Mouse (Mus musculus) MEL-GATA-1-ER (cell line): ENCODE data around the gene Myo1c.

Source experiments
- DNase-seq: peaks from one replicate; pipeline ENCODE4 v3.0.0-alpha.2; 2012; ENCODE audit warnings: low read depth; ENCODE audit errors: extremely low read depth

Gene Myo1c

GRCm38 (mm10) chr11:75650311-75650710 is at the start of gene Myo1c:
Myo1c (plus strand) TSS chr11:75650504.
- DNase-seq = no peak

DNA sequence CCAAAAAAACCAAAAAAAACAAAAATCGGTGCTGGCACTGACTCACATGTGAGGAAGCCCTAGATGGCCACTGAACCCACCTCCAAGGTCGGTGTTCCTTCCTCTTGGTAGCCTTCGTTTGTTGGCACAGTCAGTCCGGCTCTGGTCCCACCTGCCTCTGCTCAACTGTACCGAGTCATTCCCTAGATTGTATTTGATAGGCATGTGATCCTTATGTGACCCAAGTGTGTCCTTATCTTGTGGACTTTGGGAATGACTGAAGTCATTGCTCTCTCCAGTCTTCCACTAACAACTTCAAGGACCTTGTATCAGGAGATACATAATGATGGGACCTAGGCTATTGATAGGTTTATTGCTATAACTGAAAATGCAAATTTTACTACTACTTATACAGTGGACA is 45.5 kb upstream of the Myo1c start:
- DNase-seq = no peak

GRCm38 (mm10) chr11:75605318-75605717 is 45.0 kb upstream of the Myo1c start:
- DNase-seq = no peak

GRCm38 (mm10) chr11:75608776-75609175 is 41.5 kb upstream of the Myo1c start:
- DNase-seq = no peak

DNA sequence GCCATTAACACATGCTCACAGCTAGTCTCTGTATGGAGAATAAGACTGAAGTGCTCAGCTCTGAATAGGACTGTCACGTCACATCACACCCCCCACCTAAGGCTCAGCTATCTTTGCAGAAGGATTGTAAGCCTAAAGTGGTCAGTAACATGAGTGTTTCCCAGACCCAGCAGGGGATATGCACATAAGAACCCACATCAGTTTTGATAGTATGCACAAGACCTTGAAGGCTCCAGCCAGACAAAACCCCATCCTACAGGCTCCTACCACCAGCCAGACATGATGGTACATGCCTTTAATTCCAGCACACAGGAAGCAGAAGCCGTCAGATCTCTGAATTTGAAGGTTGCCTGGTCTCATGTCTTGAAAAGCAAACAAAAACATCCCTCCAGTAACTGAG is 40.3 kb upstream of the Myo1c start:
- no peak for DNase-seq

DNA sequence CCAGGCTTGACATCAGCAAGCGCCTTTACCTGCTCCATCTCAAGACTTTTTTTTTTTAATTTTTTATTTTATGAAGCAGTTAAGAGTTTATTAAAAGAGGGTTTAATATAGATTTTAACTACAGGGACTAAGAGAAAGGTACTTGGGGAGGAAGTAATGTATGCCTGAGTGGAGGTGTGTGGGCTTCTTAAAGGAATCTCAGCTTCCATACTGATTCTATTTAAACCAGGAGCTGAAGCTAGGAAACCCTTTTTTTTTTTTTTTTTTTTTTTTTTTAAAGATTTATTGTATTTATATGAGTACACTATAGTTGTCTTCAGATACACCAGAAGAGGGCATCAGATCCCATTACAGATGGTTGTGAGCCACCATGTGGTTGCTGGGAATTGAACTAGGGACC is 35.5 kb upstream of the Myo1c start:
- no peak for DNase-seq

- no peak for DNase-seq
Observed at GRCm38 (mm10) chr11:75615556-75615955, 34.7 kb upstream of the Myo1c start.

GRCm38 (mm10) chr11:75619133-75619532 is 31.2 kb upstream of the Myo1c start:
- DNase-seq = no peak

DNA sequence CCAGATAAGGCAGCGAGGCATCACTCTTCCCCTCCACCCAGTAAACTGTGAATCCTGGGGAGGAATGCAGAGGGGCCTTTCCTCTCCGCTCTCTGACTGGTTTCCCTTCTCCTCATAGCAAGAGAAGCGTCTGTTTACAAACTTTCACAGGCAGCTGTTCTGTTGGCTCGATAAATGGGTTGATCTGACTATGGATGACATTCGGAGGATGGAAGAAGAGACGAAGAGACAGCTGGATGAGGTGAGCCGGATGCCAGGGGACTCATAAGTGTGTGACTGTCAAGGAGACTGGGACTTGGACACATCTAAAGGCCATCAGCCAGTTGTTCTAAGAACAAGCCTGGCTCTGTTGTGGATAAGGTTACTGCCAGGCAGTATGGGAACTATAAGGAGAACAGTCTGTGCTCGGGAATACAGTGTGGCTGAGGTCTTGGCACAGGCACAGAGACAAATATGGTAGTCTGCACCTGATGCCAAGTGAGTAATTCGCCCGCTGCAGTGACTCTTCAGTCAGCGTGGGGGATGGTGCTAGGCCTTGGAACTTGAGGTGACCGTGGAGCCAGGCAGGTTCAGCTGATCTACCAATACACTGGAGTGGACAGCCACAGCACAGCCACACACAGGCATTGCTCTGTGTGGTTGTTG is 30.0 kb upstream of the Myo1c start:
- no peak for DNase-seq

- no peak for DNase-seq
Observed at GRCm38 (mm10) chr11:75621426-75621825, 28.9 kb upstream of the Myo1c start.

DNA sequence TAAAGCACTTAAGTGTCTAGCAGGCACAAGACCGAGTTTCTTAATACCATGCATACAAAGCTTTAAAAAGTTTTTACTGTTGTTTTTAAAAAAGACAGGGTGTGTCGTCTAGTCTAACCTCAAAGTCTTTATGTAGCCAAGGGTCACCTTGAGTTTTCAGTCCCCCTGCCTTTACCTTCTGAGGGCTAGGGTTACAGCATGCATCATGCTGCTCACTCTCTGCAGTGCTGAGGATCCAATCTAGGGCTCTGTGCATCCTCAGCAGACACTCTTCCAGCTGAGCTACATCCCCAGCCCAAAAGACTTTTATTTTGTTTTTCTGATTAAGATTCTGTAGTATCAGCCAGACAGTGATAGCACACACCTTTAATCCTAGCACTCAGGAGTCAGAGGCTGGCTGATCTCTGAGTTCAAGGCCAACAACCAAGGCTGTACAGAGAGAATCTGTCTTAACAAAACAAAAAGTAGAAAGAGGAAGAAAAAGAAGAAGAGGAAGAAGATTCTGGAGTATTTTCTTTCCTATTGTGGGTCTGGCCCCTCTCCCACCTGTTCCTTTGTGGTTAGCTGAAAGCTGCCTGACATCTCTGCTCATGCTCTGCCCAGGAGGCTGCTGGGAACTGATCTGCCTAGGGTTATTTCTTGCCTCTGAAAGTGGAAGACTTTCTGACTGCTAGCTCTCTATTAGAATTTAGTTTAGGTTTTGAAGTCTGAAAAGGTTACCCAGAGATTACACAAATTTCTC is 27.5 kb upstream of the Myo1c start:
- peak; percentile 71 for DNase-seq

DNA sequence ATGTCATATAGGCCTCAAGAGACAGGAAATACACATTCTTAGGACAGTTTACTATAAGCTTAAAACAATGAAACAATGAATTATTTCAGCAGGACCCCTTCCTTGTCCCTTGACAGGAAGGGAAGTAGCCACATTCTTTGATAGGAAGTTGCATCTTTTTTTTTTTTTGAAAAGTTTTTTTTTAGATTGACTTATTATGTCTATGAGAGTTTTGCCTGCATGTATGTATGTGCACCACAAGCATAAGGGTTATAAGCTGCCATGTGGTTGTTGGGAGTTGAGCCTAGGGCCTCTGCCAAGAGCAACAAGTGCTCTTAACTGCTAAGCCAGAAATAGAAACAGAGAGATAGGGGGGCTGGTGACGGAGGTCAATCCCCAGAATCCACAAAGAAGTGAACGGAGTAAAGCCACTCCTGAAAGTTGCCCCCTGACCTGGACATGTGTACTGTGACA is 26.2 kb upstream of the Myo1c start:
- no peak for DNase-seq

GRCm38 (mm10) chr11:75625820-75626219 is 24.5 kb upstream of the Myo1c start:
- no peak for DNase-seq

GRCm38 (mm10) chr11:75630098-75630497 is 20.2 kb upstream of the Myo1c start:
- DNase-seq = no peak

DNA sequence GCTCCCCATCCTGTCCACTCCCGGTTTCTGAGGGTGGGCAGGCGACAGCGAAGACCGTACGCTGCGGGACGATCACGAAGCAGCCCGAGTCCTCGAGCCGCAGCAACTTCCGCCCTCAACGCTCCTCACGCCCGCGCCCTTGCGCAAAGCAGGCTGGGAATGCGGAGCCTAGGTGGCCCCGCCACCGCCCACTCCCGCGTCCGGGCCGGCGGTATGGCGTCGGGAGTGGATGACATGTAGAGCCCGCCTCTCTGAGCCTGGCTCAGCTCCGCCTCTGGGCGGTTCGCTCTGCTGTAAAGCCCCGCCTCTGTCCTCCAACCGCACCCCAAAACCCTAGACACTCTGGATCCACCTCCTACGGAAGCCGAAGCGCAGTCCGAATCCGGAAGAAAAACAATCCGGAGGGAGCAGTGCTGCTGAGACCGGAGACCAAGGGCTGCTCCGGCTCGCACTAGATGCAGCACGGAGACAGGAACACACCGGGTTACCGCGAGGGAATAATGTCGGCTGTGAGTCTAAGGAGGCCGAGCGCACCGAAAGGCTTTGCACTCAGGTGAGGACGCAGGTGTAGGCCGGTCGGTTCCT is 19.6 kb upstream of the Myo1c start, which contains the start of gene Inpp5k:
Gene Inpp5k, plus strand, starts transcription at position 344 of the 585 bp plus-strand sequence.
- peak; percentile 91 for DNase-seq

DNA sequence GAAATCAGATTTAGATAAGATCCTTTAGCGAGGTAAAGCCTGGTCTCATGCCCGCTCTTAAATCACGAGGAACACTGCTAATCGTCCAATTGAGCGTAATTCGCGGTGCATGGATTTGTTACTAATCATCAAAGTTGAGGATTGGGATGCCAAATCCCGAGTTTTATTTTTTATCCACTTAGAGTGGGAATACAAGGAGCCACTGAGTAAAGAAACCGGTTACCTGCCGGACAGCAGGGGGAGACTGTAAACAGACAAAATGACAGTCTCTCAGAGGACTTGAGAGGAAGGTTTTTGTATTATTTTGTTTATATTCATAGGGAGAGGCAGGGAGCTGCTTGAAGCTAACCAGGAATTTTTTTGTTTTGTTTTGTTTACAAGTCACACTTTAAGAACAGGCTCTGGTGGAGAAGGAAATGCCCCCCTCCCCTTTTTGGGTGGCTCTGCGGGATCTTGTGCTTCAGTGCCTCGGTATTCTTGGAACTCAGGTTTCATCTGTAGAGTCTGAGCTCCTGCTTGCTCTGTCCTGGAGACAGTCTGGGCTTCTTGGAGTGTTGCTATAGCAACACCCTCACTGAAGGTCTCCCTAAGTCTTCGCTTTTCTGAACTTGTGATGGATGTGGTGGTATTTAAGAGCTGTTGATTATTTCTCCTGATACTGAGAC is 18.6 kb upstream of the Myo1c start:
- DNase-seq = no peak

DNA sequence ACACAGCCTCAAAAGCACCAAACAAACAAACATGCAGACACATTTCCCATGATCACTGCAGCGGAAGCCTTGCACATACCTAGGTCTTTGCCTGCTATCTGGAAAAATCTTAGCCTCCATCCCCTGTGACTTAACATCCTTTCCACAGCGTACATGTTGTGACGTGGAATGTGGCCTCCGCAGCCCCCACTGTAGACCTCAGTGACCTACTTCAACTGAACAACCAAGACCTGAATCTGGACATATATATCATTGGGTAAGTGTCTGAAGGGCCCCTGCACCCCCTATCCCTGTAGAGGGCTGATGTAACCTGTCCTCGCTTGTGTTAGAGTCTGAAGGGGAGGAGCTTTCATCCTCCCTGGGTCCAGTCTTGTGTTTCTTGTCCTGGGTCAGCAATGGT is 17.4 kb upstream of the Myo1c start:
- no peak for DNase-seq

GRCm38 (mm10) chr11:75634801-75635200 is 15.5 kb upstream of the Myo1c start:
- no peak for DNase-seq

DNA sequence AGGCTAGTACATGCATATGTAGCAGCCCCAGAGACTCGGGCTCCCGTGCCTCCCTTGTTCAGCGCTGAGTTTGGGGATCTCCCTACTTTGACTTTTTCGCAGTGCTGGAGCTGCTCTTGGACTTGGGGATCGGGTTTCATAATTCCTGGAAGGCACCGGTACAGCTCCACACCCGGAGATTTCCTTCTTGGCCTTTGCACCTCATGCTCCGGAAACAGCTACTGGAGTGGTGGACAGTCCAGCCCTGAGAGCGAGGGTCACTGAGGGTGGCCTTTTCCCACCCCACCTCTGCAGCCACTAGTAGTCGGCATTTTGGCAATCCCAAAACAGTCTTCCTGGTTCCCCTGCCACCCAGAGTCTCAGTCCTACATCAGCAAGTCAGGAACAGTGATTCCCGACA is 15.0 kb upstream of the Myo1c start:
- no peak for DNase-seq

DNA sequence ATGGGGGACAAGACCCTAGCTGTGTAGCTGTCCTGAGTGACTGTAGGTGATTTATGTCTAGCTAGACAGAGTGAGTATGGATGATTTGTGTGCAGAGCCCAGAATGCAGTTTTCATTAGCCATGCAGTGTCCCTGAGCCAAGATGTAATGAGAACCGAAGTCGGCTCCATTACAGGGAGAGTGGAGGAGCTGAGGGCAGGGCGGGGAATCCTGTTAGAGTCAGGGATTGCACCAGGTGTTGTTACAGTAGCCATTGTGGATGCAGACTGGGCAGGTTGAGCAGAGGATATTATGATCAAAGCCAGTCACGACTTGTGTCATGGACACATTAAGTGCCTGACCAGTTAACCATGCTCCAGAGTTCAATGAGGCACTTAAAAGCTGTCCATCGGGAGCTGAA is 7.0 kb upstream of the Myo1c start:
- no peak for DNase-seq

DNA sequence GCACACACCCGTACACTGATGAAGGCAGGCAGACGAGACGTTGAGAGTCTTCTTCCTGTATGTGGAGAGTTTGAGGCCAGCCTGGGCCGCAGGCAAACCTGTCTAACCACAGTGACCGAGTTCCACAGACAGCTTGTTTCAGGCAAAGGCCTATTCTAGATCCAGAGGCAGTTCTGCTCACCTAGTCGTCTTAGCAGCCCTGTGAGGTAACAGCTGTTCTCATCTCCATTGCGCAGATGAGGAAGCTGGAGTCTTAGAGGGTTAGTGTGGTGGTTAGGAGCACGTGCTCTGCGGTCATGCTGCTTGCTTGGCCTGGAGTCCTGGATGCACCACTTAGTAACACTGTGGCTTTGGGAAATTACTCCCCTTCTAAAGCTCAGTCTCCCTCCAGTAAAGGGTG is 5.6 kb upstream of the Myo1c start:
- no peak for DNase-seq

- no peak for DNase-seq
Observed at GRCm38 (mm10) chr11:75647681-75648211, 2.6 kb upstream of the Myo1c start.
